Mouse (Mus musculus): ENCODE results near the gene Mast2. TPM values are rescaled to one million over a fixed set of nuclear protein-coding genes. Genes with fewer than 3 reads are reported as not detected.

Mast2 gene
- total and polyA plus RNA-seq, 3 experiments = 4.2 to 21.4 (median 11.1) TPM

- Histone ChIP-seq H3K27ac (ENCODE audit: insufficient read depth, low read depth) (no peak overlapping the region), H3K4me3 (replicated peaks in 1 of 3; ENCODE audit: low read depth in 2 of 3, low read length in 2 of 3, poor library complexity in 1 of 3) (peak overlapping the region in 1 of 3 experiments; percentile 2), H3K9ac (ENCODE audit: insufficient read depth, low read depth) (peak overlapping the region; percentile 0; the same call in 1 of the 2 replicates), H3K36me3 (replicated peaks in 1 of 2; ENCODE audit: control insufficient read depth in 1 of 2, insufficient read depth in 1 of 2, low read length in 1 of 2) (no peaks in the 10 kb centered on the region), H3K9me3 (replicated peaks; ENCODE audit: low read length) (no peaks in the 10 kb centered on the region), H3K27me3 (replicated peaks) (no peaks in the 10 kb centered on the region), H3K4me2 (ENCODE audit: insufficient read depth, low read depth, poor library complexity, severe bottlenecking) (peak overlapping the region; percentile 30), H3K79me2 (replicated peaks; ENCODE audit: control insufficient read depth, extremely low read depth, insufficient read depth, poor library complexity, severe bottlenecking) (no peaks in the 10 kb centered on the region), H3K4me1 (ENCODE audit: control insufficient read depth in 1 of 2, insufficient read depth in 2 of 2) (peaks cover 0 to 23% of the 10 kb centered on the region in 2 experiments; a peak in 2 of 4 replicates)
- no peak for DNase-seq (ENCODE audit: extremely low read depth)
- TF ChIP-seq BHLHE40 (IDR thresholded peaks at IDR 0.05; ENCODE audit: low read depth, low read length) = no peak
- TF ChIP-seq TBP (conservative IDR thresholded peaks at IDR 0.05; ENCODE audit: low read depth, low read length) = no peak
- TF ChIP-seq JUN (IDR thresholded peaks at IDR 0.05; ENCODE audit: insufficient read depth, low read depth, low read length) = no peak
- TF ChIP-seq ETS1 (conservative IDR thresholded peaks at IDR 0.05; ENCODE audit: low read depth, low read length) = no peak
- TF ChIP-seq MAX (IDR thresholded peaks at IDR 0.05; ENCODE audit: low read length) = no peak
- no peak for TF ChIP-seq CTCF (conservative IDR thresholded peaks at IDR 0.05 in 1 of 2, IDR thresholded peaks at IDR 0.05 in 1 of 2; ENCODE audit: low read depth in 2 of 2, low read length in 2 of 2)
- no peak for TF ChIP-seq HCFC1 (IDR thresholded peaks at IDR 0.05; ENCODE audit: low read depth, low read length)
- no peak for TF ChIP-seq ZC3H11A (IDR thresholded peaks at IDR 0.05; ENCODE audit: low read depth, low read length)
- TF ChIP-seq ELF1 (IDR thresholded peaks at IDR 0.05; ENCODE audit: low read depth, low read length) = no peak
- no peak for TF ChIP-seq SMC3 (IDR thresholded peaks at IDR 0.05; ENCODE audit: low read depth, low read length)
- no peak for TF ChIP-seq USF2 (conservative IDR thresholded peaks at IDR 0.05; ENCODE audit: low read depth, low read length)
- no peak for TF ChIP-seq MYC (IDR thresholded peaks at IDR 0.05; ENCODE audit: low read depth, low read length)
- no peak for TF ChIP-seq POLR2AphosphoS2 (IDR thresholded peaks at IDR 0.05; ENCODE audit: low read depth, low read length)
- TF ChIP-seq KAT2A (IDR thresholded peaks at IDR 0.05; ENCODE audit: insufficient replicate concordance, low read length) = no peak
- no peak for TF ChIP-seq ZKSCAN1 (IDR thresholded peaks at IDR 0.05; ENCODE audit: borderline replicate concordance, low read depth, low read length)
- TF ChIP-seq ZNF384 (IDR thresholded peaks at IDR 0.05; ENCODE audit: low read depth, low read length) = no peak
- TF ChIP-seq NELFE (IDR thresholded peaks at IDR 0.05; ENCODE audit: low read depth, low read length) = no peak
- no peak for TF ChIP-seq EP300 (IDR thresholded peaks at IDR 0.05; ENCODE audit: low read length)
- TF ChIP-seq RAD21 (IDR thresholded peaks at IDR 0.05; ENCODE audit: low read depth, low read length) = no peak
- dilution Hi-C loops (cut with MboI; ENCODE audit: extremely low pct_ligation_motif_present, extremely low pct_unique_long_range_greater_than_20kb, low sequenced_read_pairs) (no loop called here), in situ Hi-C loops (cut with MboI; ENCODE audit: low pct_ligation_motif_present, low pct_unique_long_range_greater_than_20kb, low sequenced_read_pairs) (no loop called here)
Observed at GRCm38 (mm10) chr4:116405955-116406351, 58.0 kb downstream of the Mast2 start.

- peak overlapping the region; percentile 0; the same call in 1 of the 2 replicates for H3K9ac ChIP-seq (ENCODE audit: insufficient read depth, low read depth)
- no peak for TF ChIP-seq MAZ (IDR thresholded peaks at IDR 0.05; ENCODE audit: low read depth, low read length)
- TF ChIP-seq RAD21 (IDR thresholded peaks at IDR 0.05; ENCODE audit: low read depth, low read length) = no peak
- TF ChIP-seq USF2 (conservative IDR thresholded peaks at IDR 0.05; ENCODE audit: low read depth, low read length) = no peak
- no peak for TF ChIP-seq TBP (conservative IDR thresholded peaks at IDR 0.05; ENCODE audit: low read depth, low read length)
- TF ChIP-seq ZNF384 (IDR thresholded peaks at IDR 0.05; ENCODE audit: low read depth, low read length) = no peak
- no peak for TF ChIP-seq RCOR1 (conservative IDR thresholded peaks at IDR 0.05; ENCODE audit: low read depth, low read length)
- no peak for TF ChIP-seq ELF1 (IDR thresholded peaks at IDR 0.05; ENCODE audit: low read depth, low read length)
- TF ChIP-seq PAX5 (IDR thresholded peaks at IDR 0.05; ENCODE audit: low read length) = no peak
- no peak for TF ChIP-seq CHD2 (IDR thresholded peaks at IDR 0.05; ENCODE audit: low read length)
- no peak for TF ChIP-seq HCFC1 (IDR thresholded peaks at IDR 0.05; ENCODE audit: low read depth, low read length)
- TF ChIP-seq CTCF (conservative IDR thresholded peaks at IDR 0.05 in 1 of 2, IDR thresholded peaks at IDR 0.05 in 1 of 2; ENCODE audit: low read depth in 2 of 2, low read length in 2 of 2) = no peak
- TF ChIP-seq MAFK (IDR thresholded peaks at IDR 0.05; ENCODE audit: insufficient replicate concordance, low read length) = no peak
- TF ChIP-seq IRF4 (IDR thresholded peaks at IDR 0.05; ENCODE audit: low read depth, low read length) = no peak
- TF ChIP-seq MXI1 (IDR thresholded peaks at IDR 0.05; ENCODE audit: low read depth, low read length) = no peak
- TF ChIP-seq POLR2AphosphoS2 (IDR thresholded peaks at IDR 0.05; ENCODE audit: low read depth, low read length) = no peak
- no peak for TF ChIP-seq ZC3H11A (IDR thresholded peaks at IDR 0.05; ENCODE audit: low read depth, low read length)
- TF ChIP-seq MEF2A (IDR thresholded peaks at IDR 0.05; ENCODE audit: borderline replicate concordance, low read depth, low read length) = no peak
- no peaks in the 10 kb centered on the region for H3K9me3 ChIP-seq (replicated peaks; ENCODE audit: low read length)
- H3K4me3 ChIP-seq (replicated peaks in 1 of 3; ENCODE audit: low read depth in 2 of 3, low read length in 2 of 3, poor library complexity in 1 of 3) = peak overlapping the region in 1 of 3 experiments; percentile 2
- H3K4me2 ChIP-seq (ENCODE audit: insufficient read depth, low read depth, poor library complexity, severe bottlenecking) = peak overlapping the region; percentile 44
- in situ Hi-C loops (cut with MboI; ENCODE audit: low pct_ligation_motif_present, low pct_unique_long_range_greater_than_20kb, low sequenced_read_pairs) (no loop called here), dilution Hi-C loops (cut with MboI; ENCODE audit: extremely low pct_ligation_motif_present, extremely low pct_unique_long_range_greater_than_20kb, low sequenced_read_pairs) (no loop called here)
- H3K4me1 ChIP-seq (ENCODE audit: control insufficient read depth in 1 of 2, insufficient read depth in 2 of 2) = peaks cover 0 to 18% of the 10 kb centered on the region in 2 experiments; a peak in 2 of 4 replicates
- H3K27ac ChIP-seq (ENCODE audit: insufficient read depth, low read depth) = no peak overlapping the region
- no peaks in the 10 kb centered on the region for H3K36me3 ChIP-seq (replicated peaks in 1 of 2; ENCODE audit: control insufficient read depth in 1 of 2, insufficient read depth in 1 of 2, low read length in 1 of 2)
- H3K27me3 ChIP-seq (replicated peaks) = no peaks in the 10 kb centered on the region
- H3K79me2 ChIP-seq (replicated peaks; ENCODE audit: control insufficient read depth, extremely low read depth, insufficient read depth, poor library complexity, severe bottlenecking) = no peaks in the 10 kb centered on the region
- no peak for DNase-seq (ENCODE audit: extremely low read depth)
Observed at GRCm38 (mm10) chr4:116405276-116405954, 58.6 kb downstream of the Mast2 start.

Data from CH12.LX (cell line).